Mouse (Mus musculus) thymus, adult 2 months (tissue): ENCODE data around the gene Plcd3.

Source experiments
- CTCF ChIP-seq: fragments of 200-500 bp; IDR thresholded peaks from 2 replicates; pipeline ENCODE4 v1.5.1; 2012; ENCODE audit warnings: mild to moderate bottlenecking, control low read depth, low read length, moderate library complexity, borderline replicate concordance; ENCODE audit not compliant: control insufficient read depth, poor library complexity, insufficient read depth; ENCODE audit errors: extremely low read depth
- POLR2A ChIP-seq: fragments of 200-500 bp; IDR thresholded peaks from 2 replicates; pipeline ENCODE4 v1.6.1; 2012; ENCODE audit warnings: mild to moderate bottlenecking, low read length, control low read depth, moderate library complexity; ENCODE audit not compliant: control insufficient read depth, poor library complexity, insufficient read depth; ENCODE audit errors: extremely low read depth

GRCm38 (mm10) chr11:103113005-103113404 lies 11.5 kb upstream of the Plcd3 start:
- no peak for TF ChIP-seq POLR2A
- no peak for TF ChIP-seq CTCF
